Mouse (Mus musculus): ENCODE results near the gene Elfn1. TPM values are rescaled to one million over a fixed set of nuclear protein-coding genes. Genes with fewer than 3 reads are reported as not detected.

Elfn1 gene
- total RNA-seq, 1 experiment from 2014 or later, result 17.0 TPM

DNA sequence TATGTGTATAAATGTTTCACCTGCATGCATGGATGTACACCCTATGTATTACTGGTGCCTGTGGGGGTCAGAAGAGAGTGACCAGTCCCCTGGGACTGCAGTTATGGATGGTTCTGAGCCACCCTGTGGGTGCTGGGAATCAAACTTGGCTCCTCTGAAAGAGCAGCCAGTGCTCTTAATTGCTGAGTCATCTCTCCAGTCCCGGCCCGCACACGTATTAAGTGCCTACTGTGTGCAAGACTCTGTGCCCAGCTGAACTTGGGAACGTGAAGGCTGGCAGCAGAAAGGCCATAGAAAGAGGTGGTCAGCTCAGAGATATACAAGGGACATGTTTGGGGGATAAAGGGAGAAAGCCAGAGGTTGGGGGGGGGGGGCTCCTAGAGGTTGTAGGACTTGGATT, 68.8 kb downstream of the Elfn1 start:
- DNase-seq, result no peak

DNA sequence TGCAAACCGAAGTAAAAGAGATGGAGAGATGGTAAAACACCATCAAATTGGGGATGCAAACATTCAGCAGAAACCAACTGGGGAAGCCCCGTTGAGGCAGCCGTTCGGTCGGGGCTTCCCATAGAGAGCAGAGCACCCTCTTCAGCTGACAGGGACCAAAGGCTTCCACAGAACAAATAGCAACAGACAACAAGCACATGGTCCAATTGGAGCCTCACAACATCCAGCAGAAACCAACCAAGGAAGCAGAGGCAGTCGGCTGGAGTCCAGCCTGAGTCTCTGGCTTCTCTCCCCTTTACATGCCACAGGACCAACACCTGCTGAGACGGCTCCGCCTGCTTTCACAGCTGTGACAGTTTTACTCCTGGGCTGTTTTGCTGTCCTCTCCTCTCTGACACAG, 69.7 kb downstream of the Elfn1 start:
- DNase-seq, result no peak

DNA sequence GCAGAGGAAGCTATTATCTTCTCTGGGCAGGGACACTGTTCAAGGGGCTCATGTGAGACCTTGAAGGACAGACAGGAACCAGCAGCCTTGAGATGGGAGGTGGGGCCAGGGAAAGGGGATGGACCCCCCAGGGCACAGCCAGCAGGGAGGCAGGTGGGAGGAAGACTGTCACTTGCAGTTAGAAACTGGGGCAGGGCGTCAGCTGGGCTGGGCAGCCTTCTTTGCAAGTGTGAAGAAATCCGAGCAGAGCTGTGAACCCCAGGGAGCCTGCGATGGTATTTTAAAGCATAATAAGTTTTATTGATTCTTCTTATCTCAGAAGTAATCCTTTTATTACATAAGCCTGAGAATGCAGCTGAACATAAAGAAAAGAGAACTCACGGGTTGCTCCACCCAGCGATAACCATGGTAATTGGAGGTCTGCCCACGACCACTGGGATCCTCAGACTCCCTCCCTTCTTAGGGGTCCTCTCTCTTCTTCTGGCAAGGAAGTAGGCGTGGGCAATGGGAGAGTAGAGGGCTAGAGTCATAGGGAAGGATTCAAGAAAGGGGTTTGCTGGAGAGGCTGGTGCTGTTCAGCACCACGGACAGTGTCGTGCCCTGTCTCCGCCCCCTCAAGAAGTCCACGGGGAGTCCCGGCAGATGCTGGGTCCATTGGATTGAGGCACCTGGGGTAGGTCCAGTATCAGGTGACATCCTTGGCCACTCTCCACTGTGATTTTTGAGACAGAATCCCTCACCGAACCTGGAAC, 71.0 kb downstream of the Elfn1 start:
- peak; percentile 21 for DNase-seq

DNA sequence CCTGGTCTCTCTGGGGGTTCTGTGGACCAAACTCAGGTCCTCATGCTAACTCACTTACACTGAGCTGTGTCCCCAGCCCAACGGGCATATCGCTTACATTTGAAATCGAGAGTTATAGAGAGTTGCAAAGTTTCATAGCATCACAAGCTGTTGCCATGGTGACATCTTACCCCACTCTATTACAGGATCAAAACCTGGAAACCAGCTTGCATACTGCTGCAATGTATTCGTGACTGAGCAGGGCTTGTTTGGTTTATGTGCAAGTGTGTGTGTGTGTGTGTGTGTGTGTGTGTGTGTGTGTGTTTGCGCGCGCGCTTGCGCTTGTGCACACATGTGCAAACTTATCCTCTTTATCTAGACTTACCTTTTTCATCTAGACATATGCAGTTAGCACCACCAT, 71.6 kb downstream of the Elfn1 start:
- DNase-seq, result no peak

DNA sequence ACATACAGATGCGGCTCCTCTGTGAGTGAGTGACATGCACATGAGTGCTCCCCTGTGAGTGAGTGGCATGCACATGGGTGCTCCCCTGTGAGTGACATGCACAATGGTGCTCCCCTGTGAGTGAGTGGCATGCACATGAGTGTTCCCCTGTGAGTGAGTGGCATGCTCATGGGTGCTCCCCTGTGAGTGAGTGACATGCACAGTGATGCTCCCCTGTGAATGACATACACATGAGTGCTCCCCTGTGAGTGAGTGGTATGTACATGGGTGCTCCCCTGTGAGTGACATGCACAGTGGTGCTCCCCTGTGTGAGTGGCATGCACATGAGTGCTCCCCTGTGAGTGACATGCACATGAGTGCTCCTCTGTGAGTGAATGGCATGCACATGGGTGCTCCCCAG, 74.2 kb downstream of the Elfn1 start:
- no peak for DNase-seq

DNA sequence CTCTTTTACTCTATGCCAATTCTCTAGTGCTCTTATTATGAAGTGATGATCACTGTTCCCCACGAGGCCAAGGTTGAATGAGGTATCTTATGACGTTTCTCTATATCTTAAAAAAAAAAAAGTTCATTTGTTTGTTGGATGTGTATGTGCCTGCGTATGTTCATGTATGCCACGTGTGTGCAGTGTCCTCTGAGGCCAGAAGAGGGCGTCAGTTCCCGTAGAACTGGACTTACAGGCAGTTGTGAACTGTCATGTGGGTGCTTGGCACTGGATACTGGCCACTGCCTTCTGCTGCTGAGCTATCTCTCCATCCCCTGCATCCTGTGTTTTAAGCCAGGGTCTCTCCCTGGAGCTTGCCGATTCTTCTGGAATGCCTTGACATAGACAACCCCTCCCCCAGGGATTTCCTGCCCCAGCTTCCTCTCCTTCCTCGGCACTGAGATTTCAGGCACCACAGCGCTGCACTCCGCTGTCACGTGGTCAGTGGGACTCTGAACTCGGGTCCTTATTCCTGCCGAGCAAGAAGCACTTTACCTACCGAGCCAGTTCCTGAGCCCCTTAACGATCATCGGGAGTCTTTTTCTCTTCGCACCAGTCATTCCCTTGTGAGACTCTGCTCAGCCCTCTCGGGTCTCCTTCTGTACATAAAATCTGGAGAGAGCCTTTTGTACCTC, 77.5 kb downstream of the Elfn1 start:
- no peak for DNase-seq

DNA sequence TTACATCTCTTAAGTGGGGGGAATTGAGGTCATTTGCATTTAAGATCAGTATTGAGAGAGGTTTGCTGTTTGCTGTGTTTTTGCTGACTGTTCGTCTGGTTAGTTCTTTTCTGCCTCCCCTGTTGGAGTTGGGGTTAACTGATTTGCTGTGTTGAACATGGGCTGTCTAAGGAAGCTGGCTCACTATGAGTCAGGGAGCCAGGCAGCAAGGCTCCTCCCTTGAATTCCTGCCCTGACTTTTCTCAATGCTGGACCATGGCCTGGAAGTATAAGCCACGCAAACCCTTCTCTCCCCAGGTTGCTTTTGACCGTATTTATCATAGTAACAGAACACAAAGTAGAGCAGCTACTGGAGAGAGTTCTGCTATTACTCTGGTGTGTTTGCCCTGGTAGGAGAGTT, 83.8 kb downstream of the Elfn1 start:
- DNase-seq, result no peak

DNA sequence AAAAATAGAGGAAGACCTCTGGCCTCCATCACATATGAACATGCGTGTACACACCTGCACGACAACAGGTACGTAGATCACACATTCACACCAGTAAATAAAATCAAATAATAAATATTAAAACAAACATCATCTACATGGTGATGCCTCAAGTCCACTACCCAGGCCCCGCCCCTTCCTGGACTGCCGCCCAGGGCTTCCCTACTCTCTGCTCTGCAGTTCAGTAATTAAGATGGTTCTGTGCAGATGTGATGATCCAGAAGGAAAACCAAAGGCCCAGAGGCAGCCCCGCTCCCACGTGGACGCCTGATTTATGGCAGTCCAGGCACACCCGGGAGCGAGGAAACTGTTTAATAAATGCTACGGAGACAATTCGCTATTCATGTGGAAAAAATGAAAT, 90.6 kb downstream of the Elfn1 start:
- DNase-seq, result peak; percentile 40

DNA sequence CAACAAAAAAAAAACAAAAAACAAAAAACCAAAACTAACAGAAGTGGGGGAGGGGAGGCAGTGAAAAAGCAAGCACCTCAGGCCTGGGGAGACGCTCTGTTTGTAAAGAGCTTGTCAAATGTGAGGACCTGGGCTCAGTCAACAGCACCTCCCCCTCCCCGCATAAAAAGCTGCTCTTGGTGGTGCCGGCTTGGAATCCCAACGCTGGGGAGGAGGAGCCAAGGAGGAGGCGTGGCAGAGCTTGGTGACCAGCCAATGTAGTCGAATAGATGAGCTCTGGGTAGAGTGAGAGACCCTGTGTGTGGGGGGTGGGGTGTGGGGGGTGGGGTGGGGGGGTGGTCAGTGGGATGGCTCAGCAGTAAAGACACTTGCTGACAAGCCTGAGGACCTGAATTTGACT, 91.2 kb downstream of the Elfn1 start:
- DNase-seq, result no peak

DNA sequence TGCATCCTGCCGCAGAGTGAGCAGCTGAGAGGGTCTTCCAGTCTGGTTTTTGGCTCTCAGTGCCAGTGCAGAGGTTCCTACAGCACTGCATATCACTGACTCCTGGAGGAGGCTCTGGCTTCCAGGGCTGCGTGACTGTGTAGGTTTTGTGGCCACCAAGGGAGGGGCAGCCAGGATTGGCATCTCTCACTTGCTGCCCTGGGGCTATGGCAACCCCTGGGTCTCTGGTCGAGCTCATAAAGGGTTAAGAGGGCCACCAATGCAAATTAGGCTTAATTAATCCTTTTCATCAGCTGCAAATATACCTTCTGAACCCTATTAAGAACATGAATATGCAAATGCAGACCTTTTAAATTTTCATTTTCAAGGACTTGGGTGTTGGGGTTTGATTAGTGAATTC, 94.8 kb downstream of the Elfn1 start:
- DNase-seq, result no peak

DNA sequence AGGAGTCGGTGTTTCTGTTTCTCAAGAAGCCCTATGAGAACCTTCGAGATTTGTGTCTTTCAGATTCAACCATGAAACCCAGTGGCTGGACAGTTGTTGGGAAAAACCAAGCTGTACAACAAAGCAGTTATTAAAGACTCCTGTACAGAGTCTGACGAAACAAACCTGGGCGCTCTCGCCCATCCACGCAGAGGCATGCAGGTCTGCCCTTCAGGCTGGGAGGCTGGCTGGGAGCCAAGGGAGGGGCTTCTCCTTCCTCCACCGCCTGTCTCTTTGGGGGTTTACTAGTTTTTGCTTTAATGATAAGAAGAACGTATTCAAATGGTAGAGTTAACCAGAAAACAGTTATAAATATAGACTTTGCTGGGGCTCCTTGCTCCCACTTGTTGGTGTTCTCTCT, 99.1 kb downstream of the Elfn1 start:
- no peak for DNase-seq

DNA sequence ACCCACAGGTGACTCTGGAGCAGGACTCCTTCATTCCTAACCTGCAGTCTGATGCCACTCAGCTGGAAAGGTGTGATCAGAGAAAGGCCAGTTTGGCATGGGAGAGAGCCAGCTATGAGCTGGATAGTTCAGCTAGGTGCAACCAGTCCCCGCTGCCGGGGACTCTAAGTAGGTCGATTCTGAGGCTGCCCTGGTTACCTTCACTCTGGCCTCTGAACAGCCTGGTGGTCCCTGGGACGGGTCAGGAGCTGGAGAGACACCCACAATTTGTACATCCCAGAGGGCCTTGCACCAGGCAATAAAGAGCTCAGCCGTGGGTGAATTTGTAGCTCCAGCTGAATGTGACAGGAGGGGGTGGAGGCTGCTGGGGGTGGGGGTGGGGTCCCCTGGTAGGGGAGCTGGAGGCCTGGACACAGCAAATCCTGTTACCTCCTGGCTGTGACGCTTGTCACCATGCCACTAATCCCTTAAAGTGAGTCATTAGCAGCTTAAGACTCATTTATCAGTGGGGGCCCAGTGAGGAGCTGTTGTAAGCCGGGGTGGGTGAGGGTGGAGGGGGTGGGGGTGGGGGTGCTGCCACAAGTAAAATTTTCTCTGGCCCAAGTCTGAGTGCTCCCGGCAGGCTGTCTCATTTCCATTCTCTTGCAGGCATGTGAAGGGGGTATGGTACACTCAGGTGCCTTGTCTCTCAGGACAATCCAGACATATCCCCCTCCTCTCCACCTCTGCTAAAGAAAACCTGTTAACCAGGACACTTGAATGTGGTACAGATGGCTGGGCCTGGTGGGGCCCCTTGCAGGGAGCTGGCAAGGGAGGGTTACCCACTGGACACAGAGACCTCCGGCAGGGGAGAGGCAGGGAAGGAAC, 100.1 kb downstream of the Elfn1 start:
- no peak for DNase-seq

DNA sequence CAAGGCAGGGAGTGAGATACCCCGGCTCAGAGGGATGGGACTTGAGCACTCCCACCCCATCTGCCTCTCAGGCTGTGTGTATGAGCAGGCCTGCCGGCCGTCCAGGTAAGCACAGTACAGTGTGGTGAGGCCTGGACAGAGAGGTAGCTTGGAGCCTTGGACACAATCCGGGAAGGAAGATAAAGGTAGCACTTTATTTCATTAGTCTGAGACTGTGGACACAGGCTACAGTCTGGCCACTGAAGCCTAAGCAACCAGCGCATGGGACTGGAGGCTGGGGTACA, 100.7 kb downstream of the Elfn1 start:
- no peak for DNase-seq

DNA sequence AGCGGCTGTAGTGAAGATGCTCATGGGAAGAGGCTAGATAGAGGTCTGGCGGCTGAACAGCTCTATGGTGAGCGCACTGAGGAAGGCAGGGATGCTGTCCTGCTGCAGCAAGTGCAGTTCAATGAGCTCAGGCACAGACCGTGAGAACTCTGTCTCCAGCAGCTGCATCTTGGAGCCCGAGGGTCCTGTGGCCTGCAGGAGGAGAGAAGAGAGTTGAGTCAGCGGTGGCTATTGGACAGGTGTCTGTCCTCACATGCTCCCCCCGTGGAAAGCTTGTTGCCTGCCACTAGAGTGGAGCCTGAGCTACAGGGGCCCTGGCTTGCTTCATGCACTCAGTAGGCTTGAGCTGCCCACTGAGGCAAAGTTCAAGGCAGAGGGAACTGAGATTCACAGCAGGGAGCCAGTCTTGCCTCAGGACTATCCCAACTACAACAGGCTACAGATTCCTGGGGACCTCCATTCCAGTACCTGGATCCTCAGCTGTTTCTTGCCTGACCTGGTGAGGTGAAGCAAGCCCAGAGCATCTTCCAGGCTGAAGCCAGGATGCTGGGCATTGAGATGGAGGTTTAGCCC, 101.4 kb downstream of the Elfn1 start:
- DNase-seq, result no peak

DNA sequence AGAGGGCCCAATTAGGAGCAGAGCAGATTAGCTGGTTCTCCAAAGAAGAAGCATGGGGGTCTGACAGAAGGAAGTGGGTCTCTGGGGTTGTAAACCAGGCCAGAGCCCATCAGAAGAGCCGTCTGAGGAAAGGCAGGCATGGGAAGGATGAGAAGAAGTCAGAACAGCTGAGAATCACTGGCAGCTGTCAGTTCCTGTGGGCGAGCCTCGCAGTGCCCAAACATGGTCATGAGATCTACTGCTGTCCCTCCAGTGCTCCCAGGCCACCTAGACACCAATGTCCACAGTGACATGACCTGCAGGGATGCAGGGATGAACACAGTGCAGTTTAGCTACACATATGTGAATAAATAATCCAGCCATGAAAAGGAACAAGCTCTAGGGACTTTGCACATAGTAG, 102.7 kb downstream of the Elfn1 start:
- DNase-seq, result no peak

DNA sequence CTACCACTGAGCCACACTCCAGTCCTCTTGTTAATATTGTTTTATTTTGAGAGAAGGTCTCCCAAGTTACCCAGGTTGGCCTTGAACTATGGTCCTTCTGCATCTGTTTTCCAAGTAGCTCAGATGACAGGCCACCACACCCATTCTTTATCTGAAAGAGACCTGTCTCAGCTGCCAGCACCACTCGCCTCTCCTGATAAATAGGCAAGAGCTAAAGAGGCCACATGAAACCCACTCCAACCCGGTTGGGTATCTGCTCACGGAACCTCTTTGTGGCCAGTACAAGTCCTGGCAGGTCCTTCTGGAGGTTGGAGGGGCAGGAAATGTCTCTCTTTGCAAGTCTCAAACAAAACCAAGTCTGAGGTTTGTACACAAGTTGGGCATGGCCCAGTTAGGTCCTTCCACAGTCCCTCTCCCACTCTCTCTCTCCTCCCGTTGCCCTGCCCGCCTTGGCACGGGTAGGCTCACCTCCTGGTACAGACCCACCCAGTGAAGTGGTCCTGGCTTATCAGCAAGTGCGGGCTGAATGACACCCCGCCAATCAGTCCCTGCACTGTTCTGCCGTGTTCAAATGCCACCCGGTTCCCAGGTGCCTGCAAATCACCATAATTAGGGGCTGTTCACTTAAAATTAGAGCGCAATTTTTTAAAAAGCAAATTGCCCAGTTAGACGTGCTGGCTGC, 104.7 kb downstream of the Elfn1 start:
- no peak for DNase-seq

DNA sequence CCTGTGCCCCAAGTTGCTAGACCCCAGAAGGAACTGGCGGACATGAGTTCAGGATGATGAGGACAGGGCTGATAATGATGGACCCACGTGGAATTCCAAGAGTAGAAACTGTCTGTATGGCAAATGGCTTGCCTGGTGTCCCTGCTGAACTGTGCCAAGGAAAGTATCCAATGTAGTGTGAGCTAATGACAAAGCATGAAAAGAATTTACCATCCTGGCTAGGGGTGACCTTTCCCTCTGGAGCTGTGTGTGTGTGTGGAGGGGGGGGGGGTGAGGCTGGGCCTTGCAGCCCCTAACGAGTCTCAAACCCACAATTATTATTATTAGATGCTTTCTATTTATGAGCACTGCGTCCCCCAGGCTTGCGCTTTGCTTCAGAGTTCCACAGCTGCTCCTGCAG, 105.9 kb downstream of the Elfn1 start:
- no peak for DNase-seq

DNA sequence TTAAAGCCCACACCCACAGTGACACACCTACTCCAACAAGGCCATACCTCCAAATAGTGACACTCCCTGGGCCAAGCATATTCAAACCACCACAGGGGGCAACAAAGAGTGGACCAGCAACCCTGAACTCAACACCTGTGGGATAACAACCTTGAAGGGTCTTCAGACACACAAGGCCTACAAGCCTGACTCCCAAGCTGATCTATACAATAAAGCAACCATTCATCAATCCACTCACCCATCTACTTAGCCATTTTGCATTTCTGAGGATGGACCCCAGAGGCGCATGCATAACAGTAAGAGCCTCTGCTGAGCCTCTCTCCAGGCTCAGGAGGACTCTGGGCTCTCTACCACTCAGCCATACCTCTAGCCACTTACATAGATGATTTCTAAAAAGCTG, 109.2 kb downstream of the Elfn1 start:
- no peak for DNase-seq

DNA sequence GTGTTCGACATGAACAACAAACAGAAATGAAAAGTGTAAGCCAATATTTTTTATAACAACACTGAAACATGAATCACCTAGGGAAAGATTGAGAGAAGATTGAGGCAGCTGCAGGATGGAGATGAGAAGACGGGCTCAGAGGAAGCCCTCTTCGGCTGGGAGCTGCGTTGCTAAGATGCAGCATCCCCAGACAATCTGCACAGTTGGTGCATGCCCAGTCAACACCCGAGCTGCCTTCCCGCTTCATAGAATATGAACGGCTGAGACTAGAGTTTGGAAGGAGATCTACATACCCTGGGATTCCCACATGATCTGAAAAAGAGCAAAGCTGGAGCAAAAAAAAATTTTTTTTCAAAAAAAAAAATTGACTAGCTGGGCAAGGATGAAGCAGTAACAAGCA, 111.0 kb downstream of the Elfn1 start:
- no peak for DNase-seq

DNA sequence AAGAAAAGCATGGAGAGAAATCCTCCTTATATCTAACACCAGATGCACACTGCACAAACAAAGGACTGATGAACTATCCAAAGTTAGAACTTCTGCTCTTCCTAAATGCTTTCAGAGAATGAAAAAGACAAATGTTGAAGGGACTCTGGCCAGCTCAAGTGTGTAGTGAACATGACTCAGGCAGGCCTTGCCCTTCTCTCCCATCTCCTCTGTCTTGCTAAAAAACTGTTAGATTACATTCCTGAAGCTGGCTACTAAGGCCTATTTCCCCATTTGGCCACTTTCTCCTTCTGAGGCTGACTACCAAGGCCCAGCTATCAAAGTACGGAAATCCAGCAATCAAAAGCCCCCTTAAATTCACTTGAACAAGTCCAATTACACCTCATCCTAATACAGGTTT, 111.9 kb downstream of the Elfn1 start:
- DNase-seq, result no peak

DNA sequence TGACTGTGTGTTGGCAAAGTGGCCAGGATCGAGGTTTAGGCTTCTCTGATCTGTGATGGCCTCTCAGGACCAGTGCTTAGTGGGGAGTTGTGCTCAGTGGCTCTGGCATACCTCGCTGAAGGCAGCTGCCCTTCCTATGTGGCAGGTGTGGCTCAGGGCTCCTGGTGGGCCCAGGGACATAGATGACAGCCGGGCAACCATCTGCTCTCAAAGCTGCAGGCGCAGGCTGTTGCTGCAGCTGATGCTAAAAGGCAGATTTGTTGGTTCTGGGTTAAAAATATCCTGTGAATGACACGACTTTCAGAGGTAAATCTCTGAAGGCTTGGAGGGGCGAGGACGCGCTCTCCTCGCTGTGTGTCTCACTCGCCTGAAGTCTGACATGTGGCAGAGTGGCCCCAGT, 114.0 kb downstream of the Elfn1 start:
- no peak for DNase-seq

DNA sequence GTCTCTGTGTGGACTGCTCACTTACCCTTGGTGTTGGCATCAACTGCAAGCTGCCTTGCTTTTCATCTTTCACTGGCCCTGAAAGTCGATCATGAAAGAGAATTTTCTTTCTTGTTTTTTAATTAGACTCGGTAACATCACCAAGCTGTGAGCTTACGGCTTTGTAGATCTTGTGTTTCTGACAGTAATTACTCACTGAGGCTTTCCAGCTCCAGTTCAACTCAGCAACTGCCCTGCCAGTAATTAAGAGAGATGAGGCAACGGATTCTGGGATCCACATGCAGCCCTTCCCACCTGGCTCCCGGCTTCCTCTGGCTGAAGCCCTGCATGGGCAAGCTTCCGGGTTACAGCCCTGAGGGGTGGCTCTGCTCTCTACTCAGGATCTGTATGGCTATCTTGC, 115.1 kb downstream of the Elfn1 start:
- no peak for DNase-seq

All from adrenal gland, postnatal 25 days (tissue).